Mouse (Mus musculus): ENCODE measurements at regions not wholly inside any gene's neighbourhood (a gene's known extent, or its start where the extent isn't known, plus 50 kb on each side); places are given as distances from the start of the nearest gene placed in this dataset.

DNA sequence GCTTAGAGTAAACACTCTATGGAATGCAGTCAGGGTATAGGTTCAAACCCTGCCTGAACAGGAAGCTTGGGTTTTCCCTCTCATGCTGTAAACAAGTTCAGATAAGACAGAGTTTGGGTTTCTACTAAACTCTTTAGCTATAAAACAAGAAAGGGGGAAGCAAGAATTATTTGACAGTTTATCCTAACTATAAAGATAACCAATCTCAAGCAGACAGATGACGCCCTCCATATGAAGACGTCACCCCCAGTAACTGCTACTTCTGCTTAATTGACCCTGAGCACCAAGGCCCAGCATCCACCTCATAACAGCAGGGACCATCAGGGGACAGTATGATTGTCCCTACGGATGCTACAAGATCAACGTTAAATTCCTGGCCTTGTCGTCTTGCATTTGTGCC is 588.4 kb downstream of the Efna5 start:
- no peak for DNase-seq (ENCODE audit: low spot score in 2 of 2)

DNA sequence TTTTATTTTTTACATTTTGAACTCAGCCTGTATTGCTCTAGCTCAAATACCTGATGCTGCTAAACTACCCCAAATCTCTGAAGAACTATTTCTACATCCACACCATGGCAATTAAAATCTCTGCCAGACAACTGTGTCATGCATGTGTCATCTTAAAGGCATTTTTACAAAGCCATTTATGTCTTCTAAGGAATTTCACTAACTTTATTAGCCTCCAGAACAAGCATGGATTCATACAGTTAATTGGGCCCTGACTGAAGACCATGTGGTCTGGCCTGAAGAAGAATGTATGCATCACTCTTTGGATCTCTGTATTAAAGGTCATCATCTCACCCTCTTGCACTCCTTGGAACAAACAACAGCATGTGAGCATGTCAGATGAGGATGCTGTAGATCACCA is 593.5 kb downstream of the Efna5 start:
- no peak for DNase-seq (ENCODE audit: low spot score in 2 of 2)

DNA sequence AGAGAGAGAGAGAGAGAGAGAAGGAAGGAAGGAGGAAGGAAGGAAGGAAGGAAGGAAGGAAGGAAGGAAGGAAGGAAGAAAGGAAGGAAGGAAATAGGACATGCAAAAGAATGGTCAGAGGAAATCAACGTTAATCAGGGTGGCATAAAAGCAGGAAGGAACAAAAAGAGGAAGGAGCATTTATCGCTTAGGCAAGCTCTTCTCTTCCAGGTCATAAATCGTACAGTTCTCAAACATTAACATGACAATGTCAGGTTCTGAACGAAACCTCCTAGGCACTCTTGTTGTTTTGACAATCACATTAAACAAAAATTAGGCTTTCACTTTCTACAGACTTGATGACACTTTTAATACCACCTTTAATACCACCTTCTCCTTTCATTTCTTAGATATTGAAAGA is 594.0 kb downstream of the Efna5 start:
- DNase-seq (ENCODE audit: low spot score in 2 of 2), result no peak

GRCm38 (mm10) chr17:62286086-62287080 is 594.7 kb downstream of the Efna5 start:
- no peak for DNase-seq (ENCODE audit: low spot score in 2 of 2)

GRCm38 (mm10) chr17:62280201-62280600 is 600.9 kb downstream of the Efna5 start:
- DNase-seq (ENCODE audit: low spot score in 2 of 2), result no peak

DNA sequence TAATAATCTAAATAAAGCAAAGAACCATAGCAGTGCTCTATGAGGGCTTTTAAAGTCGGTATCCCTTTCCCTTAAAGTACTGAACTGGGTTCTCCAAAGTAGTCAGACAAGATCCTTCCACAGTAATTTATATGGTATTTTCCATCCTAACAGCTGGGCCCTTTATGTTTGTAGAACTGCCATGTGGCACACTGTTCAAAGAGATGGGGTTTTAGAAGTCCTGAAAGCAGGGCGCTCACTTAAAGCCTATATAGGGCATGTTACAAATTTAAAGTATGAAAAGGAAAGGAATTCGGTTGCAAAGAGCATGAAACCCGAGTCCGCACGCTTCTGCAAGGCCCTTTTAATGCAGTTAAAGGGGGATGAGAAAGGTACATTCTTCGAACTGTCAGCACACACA is 609.7 kb downstream of the Efna5 start:
- DNase-seq (ENCODE audit: low spot score in 2 of 2), result no peak

- no peak for DNase-seq (ENCODE audit: low spot score in 2 of 2)
Measured at GRCm38 (mm10) chr17:62269279-62269678, 611.8 kb downstream of the Efna5 start.

GRCm38 (mm10) chr17:62253448-62253847 is 627.7 kb downstream of the Efna5 start:
- no peak for DNase-seq (ENCODE audit: low spot score in 2 of 2)

GRCm38 (mm10) chr17:62248011-62248410 is 633.1 kb downstream of the Efna5 start:
- DNase-seq (ENCODE audit: low spot score in 2 of 2), result no peak

GRCm38 (mm10) chr17:62246650-62247049 is 634.5 kb downstream of the Efna5 start:
- DNase-seq (ENCODE audit: low spot score in 2 of 2), result no peak

DNA sequence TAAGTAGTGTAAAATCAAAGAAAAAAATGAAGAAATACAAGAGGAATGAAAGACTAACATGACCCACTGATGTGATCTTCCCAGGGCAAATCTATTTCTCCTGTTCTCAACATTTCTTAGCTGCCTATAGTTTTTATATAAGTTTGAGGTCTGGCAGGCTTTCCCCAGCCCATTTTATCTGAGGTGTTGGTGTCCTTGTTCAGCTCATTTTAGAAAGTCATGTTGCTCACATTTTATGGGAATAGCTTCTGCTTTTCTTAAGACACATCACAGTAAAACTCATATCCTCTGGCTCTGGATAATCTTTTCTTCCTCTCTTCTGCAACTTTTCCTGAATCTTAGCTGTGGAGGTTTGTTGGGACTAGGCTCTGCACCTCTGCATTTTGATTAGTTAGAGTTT is 650.2 kb downstream of the Efna5 start:
- peak in 1 of 2 experiments; percentile 5 for DNase-seq (ENCODE audit: low spot score in 2 of 2)

- no peak for DNase-seq (ENCODE audit: low spot score in 2 of 2)
Measured at GRCm38 (mm10) chr17:62210441-62211025, 670.6 kb downstream of the Efna5 start.

- DNase-seq (ENCODE audit: low spot score in 2 of 2), result no peak
Measured at GRCm38 (mm10) chr17:62202658-62203057, 678.5 kb downstream of the Efna5 start.

DNA sequence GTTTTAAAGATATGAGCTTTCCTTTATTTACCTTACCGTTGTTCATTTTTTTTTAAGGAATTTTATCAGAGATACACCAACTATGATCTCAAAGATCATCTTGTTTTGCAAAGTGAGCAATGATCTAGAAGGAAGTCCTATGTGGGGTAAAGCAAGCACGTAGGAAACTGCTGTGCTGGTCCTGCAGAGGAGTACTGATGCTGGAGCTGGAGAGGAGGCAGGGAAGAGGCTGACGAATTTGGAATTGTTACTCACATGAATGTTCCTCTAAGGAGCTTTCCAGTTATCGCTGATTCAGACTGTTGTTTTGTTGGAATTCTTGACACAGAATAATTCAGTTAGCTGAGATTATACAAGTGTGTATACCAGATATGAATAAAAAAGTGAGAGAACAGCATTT is 680.6 kb downstream of the Efna5 start:
- no peak for DNase-seq (ENCODE audit: low spot score in 2 of 2)

GRCm38 (mm10) chr17:62199559-62199958 is 681.6 kb downstream of the Efna5 start:
- DNase-seq (ENCODE audit: low spot score in 2 of 2), result no peak

DNA sequence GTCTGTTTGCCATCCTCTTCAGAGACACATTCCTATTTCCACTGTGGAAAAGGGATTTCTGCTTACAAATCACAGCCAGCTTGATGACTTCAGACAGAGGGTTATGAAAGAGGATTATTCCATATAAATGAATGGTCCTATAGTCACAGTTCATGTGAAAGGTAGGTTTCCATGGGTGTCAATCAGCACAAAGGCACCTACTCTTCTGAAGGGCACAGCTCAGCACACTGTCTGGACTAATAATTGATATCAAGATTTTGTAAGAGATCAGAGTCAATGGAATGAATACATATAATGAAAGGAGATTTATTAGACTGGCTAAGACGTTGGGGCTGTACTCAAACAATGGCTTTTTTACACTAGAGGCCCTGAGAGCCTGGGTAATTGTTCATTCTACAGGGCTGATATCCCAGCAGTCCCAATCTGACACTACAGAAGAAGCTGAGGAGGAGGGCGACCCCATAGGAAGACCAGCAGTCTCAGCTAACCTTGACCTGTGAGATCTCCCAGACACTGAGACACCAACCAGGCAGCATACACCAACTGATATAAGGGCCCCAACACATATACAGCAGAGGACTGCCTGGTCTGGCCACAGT is 702.4 kb downstream of the Efna5 start:
- no peak for DNase-seq (ENCODE audit: low spot score in 2 of 2)

- no peak for DNase-seq (ENCODE audit: low spot score in 2 of 2)
Measured at GRCm38 (mm10) chr17:62176336-62176735, 704.8 kb downstream of the Efna5 start.

GRCm38 (mm10) chr17:62172305-62172704 is 708.8 kb downstream of the Efna5 start:
- no peak for DNase-seq (ENCODE audit: low spot score in 2 of 2)

DNA sequence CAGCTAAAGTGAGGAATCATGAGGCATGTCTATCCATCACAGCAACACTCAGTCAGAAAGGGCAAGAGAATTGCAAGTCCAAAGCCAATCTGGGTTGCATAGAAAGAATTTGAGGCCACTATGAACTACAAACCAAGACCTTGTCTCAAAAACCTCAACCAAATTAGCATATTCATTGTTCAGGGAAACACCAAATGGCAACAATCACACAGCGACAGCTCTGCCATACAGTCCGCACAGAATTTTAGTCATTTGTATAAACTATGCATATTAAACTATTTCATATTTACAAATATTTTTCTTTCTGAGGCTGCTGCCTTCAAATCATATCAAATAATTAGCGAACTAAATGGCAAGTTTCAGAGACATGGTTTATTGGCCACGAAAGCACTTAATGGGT is 709.6 kb downstream of the Efna5 start:
- DNase-seq (ENCODE audit: low spot score in 2 of 2), result no peak

DNA sequence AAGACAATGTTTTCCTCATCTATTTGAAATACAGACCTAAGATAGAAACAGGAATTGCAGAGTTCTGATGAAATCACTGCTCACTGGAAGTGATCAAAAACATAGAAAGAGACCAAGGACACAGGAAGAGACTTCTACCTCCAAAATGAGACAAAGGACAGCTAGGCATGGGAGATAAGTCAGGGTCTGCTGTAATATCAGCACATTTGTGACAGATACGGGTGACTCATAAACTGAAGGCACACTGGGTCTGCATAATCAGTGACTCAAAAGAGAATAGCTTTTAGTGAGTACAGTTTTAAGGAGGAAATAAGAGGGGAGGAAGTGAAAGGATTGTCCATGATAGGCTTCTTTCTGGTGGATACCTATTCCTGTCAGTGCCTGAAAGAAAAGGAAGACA is 719.7 kb downstream of the Efna5 start:
- DNase-seq (ENCODE audit: low spot score in 2 of 2), result no peak

GRCm38 (mm10) chr17:62160301-62160700 is 720.8 kb downstream of the Efna5 start:
- no peak for DNase-seq (ENCODE audit: low spot score in 2 of 2)

DNA sequence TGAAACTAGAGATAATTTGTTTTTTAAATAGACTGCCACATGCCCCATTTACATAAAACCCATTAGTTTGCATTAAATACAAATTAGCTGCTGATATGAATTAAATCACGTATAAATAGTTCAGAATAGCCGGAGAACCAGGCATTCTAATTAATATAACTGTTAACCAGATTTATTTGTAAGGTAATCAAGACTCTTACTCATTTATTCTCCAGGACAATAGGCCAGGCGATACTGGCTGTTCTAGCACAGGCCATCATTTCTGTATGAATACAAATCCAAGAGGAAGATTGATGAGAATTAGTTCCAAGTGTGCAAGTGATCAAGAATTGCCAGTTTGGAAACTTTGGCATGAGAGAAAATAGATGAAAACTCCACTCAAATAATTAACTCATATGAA is 746.1 kb downstream of the Efna5 start:
- no peak for DNase-seq (ENCODE audit: low spot score in 2 of 2)

All from left cerebral cortex, adult 8-10 months (tissue).